Mouse (Mus musculus) liver (tissue): Measurements from ENCODE around the gene Maf.

Source experiments
- DNase-seq: peaks from one replicate; pipeline ENCODE4 v3.0.0-alpha.2; 2020; ENCODE audit warnings: mixed read lengths

Gene Maf

GRCm38 (mm10) chr8:115705591-115706110 is 1.9 kb downstream of the Maf start:
- DNase-seq = peak; percentile 37

GRCm38 (mm10) chr8:115703056-115703455 is 4.5 kb downstream of the Maf start:
- no peak for DNase-seq

- DNase-seq = no peak
Measured at GRCm38 (mm10) chr8:115701001-115701400, 6.6 kb downstream of the Maf start.

GRCm38 (mm10) chr8:115699151-115699550 is 8.4 kb downstream of the Maf start:
- no peak for DNase-seq

- no peak for DNase-seq
Measured at GRCm38 (mm10) chr8:115697410-115697809, 10.2 kb downstream of the Maf start.

GRCm38 (mm10) chr8:115696661-115697060 is 10.9 kb downstream of the Maf start:
- DNase-seq = no peak

GRCm38 (mm10) chr8:115687349-115687748 is 20.2 kb downstream of the Maf start:
- no peak for DNase-seq

GRCm38 (mm10) chr8:115683309-115683708 is 24.3 kb downstream of the Maf start:
- no peak for DNase-seq

- DNase-seq = no peak
Measured at GRCm38 (mm10) chr8:115679539-115679938, 28.1 kb downstream of the Maf start.

- DNase-seq = no peak
Measured at GRCm38 (mm10) chr8:115664866-115665265, 42.7 kb downstream of the Maf start.

- DNase-seq = peak; percentile 27
Measured at GRCm38 (mm10) chr8:115650110-115650521, 57.5 kb downstream of the Maf start.

GRCm38 (mm10) chr8:115645139-115645538 is 62.5 kb downstream of the Maf start:
- no peak for DNase-seq

- no peak for DNase-seq
Measured at GRCm38 (mm10) chr8:115641936-115642335, 65.7 kb downstream of the Maf start.

- DNase-seq = no peak
Measured at GRCm38 (mm10) chr8:115639951-115640350, 67.6 kb downstream of the Maf start.

GRCm38 (mm10) chr8:115636751-115637150 is 70.8 kb downstream of the Maf start:
- no peak for DNase-seq
